Mouse (Mus musculus): ENCODE measurements around the gene Tmem242.

The Tmem242 gene

GRCm38 (mm10) chr17:5372951-5373350 lies 67.1 kb downstream of the Tmem242 start:
- no peak for DNase-seq

GRCm38 (mm10) chr17:5371521-5371920 lies 68.5 kb downstream of the Tmem242 start:
- no peak for DNase-seq

- no peak for DNase-seq
These were observed 69.0 kb downstream of the Tmem242 start for GRCm38 (mm10) chr17:5371032-5371431.

GRCm38 (mm10) chr17:5365992-5366398 lies 74.1 kb downstream of the Tmem242 start:
- no peak for DNase-seq
